Mouse (Mus musculus): ENCODE results near the gene Amotl2. TPM values are rescaled to one million over a fixed set of nuclear protein-coding genes. Genes with fewer than 3 reads are reported as not detected.
A peak's percentile ranks its signal among the peaks of the same experiment; 100 is the strongest.

Amotl2 gene
- polyA plus RNA-seq, 1 experiment from 2014 or later, result 28.7 TPM

GRCm38 (mm10) chr9:102766741-102767140, 50.3 kb downstream of the Amotl2 start:
- no peak overlapping the region for H3K4me2 ChIP-seq
- H3K4me3 ChIP-seq (ENCODE audit: low read depth, low read length), result no peak overlapping the region
- no peaks in the 10 kb centered on the region for H3K36me3 ChIP-seq (ENCODE audit: control insufficient read depth, insufficient read depth, low read length)
- WGBS (ENCODE audit: insufficient replicate concordance), result 83% methylated on average over 3 of the region's 3 CpGs
- H3K4me1 ChIP-seq (ENCODE audit: control insufficient read depth, insufficient read depth, low read length), result peaks cover 25% of the 10 kb centered on the region
- H3K27ac ChIP-seq (ENCODE audit: low read depth, low read length), result peak overlapping the region; percentile 50
- no peaks in the 10 kb centered on the region for H3K27me3 ChIP-seq (ENCODE audit: control insufficient read depth, insufficient read depth, low read length)
- H3K9me3 ChIP-seq (replicated peaks; ENCODE audit: control insufficient read depth, low read length), result no peaks in the 10 kb centered on the region
- H3K9ac ChIP-seq (ENCODE audit: low read depth, low read length), result no peak overlapping the region
- no peak for ATAC-seq (replicated peaks; ENCODE audit: insufficient number of reproducible peaks, low FRiP score, low TSS enrichment)

GRCm38 (mm10) chr9:102769257-102769656, 52.8 kb downstream of the Amotl2 start:
- WGBS (ENCODE audit: insufficient replicate concordance), result 71% methylated on average over 3 of the region's 3 CpGs
- Histone ChIP-seq H3K4me2 (no peak overlapping the region), H3K9ac (ENCODE audit: low read depth, low read length) (no peak overlapping the region), H3K36me3 (ENCODE audit: control insufficient read depth, insufficient read depth, low read length) (no peaks in the 10 kb centered on the region), H3K4me3 (ENCODE audit: low read depth, low read length) (no peak overlapping the region), H3K27ac (ENCODE audit: low read depth, low read length) (no peak overlapping the region), H3K27me3 (ENCODE audit: control insufficient read depth, insufficient read depth, low read length) (no peaks in the 10 kb centered on the region), H3K9me3 (replicated peaks; ENCODE audit: control insufficient read depth, low read length) (no peaks in the 10 kb centered on the region), H3K4me1 (ENCODE audit: control insufficient read depth, insufficient read depth, low read length) (peaks cover 15% of the 10 kb centered on the region)
- ATAC-seq (replicated peaks; ENCODE audit: insufficient number of reproducible peaks, low FRiP score, low TSS enrichment), result no peak

GRCm38 (mm10) chr9:102770190-102770589, 53.7 kb downstream of the Amotl2 start:
- Histone ChIP-seq H3K36me3 (ENCODE audit: control insufficient read depth, insufficient read depth, low read length) (no peaks in the 10 kb centered on the region), H3K4me3 (ENCODE audit: low read depth, low read length) (no peak overlapping the region), H3K27me3 (ENCODE audit: control insufficient read depth, insufficient read depth, low read length) (no peaks in the 10 kb centered on the region), H3K4me2 (no peak overlapping the region), H3K9me3 (replicated peaks; ENCODE audit: control insufficient read depth, low read length) (no peaks in the 10 kb centered on the region), H3K9ac (ENCODE audit: low read depth, low read length) (no peak overlapping the region), H3K27ac (ENCODE audit: low read depth, low read length) (no peak overlapping the region), H3K4me1 (ENCODE audit: control insufficient read depth, insufficient read depth, low read length) (peaks cover 15% of the 10 kb centered on the region)
- WGBS (ENCODE audit: insufficient replicate concordance), result 75% methylated on average over 16 of the region's 16 CpGs
- ATAC-seq (replicated peaks; ENCODE audit: insufficient number of reproducible peaks, low FRiP score, low TSS enrichment), result no peak

- 31% methylated on average over 21 of the region's 21 CpGs for WGBS (ENCODE audit: insufficient replicate concordance)
- H3K27ac ChIP-seq (ENCODE audit: low read depth, low read length), result no peak overlapping the region
- H3K4me3 ChIP-seq (ENCODE audit: low read depth, low read length), result no peak overlapping the region
- ATAC-seq (replicated peaks; ENCODE audit: insufficient number of reproducible peaks, low FRiP score, low TSS enrichment), result no peak
- H3K9ac ChIP-seq (ENCODE audit: low read depth, low read length), result 0 out of 2 replicates have a peak overlapping the region, but pooled peaks have one; percentile 7
- H3K9me3 ChIP-seq (replicated peaks; ENCODE audit: control insufficient read depth, low read length), result no peaks in the 10 kb centered on the region
- peak overlapping the region; percentile 37 for H3K4me2 ChIP-seq
- peaks cover 18% of the 10 kb centered on the region for H3K4me1 ChIP-seq (ENCODE audit: control insufficient read depth, insufficient read depth, low read length)
- H3K36me3 ChIP-seq (ENCODE audit: control insufficient read depth, insufficient read depth, low read length), result no peaks in the 10 kb centered on the region
- no peaks in the 10 kb centered on the region for H3K27me3 ChIP-seq (ENCODE audit: control insufficient read depth, insufficient read depth, low read length)
Measured at GRCm38 (mm10) chr9:102771308-102771895, 54.9 kb downstream of the Amotl2 start.

GRCm38 (mm10) chr9:102777631-102778591, 61.4 kb downstream of the Amotl2 start:
- H3K4me2 ChIP-seq, result 0 out of 2 replicates have a peak overlapping the region, but pooled peaks have one; percentile 9
- H3K27me3 ChIP-seq (ENCODE audit: control insufficient read depth, insufficient read depth, low read length), result no peaks in the 10 kb centered on the region
- H3K4me1 ChIP-seq (ENCODE audit: control insufficient read depth, insufficient read depth, low read length), result peaks cover 33% of the 10 kb centered on the region
- WGBS (ENCODE audit: insufficient replicate concordance), result 43% methylated on average over 18 of the region's 18 CpGs
- ATAC-seq (replicated peaks; ENCODE audit: insufficient number of reproducible peaks, low FRiP score, low TSS enrichment), result peak; percentile 67
- H3K36me3 ChIP-seq (ENCODE audit: control insufficient read depth, insufficient read depth, low read length), result no peaks in the 10 kb centered on the region
- peak overlapping the region; percentile 69 for H3K27ac ChIP-seq (ENCODE audit: low read depth, low read length)
- H3K9me3 ChIP-seq (replicated peaks; ENCODE audit: control insufficient read depth, low read length), result no peaks in the 10 kb centered on the region
- H3K9ac ChIP-seq (ENCODE audit: low read depth, low read length), result no peak overlapping the region
- H3K4me3 ChIP-seq (ENCODE audit: low read depth, low read length), result no peak overlapping the region

- peak overlapping the region; percentile 65 for H3K27ac ChIP-seq (ENCODE audit: low read depth, low read length)
- H3K9ac ChIP-seq (ENCODE audit: low read depth, low read length), result no peak overlapping the region
Measured at GRCm38 (mm10) chr9:102779493-102779892, 63.0 kb downstream of the Amotl2 start.

More at GRCm38 (mm10) chr9:102779493-102779892, 63.0 kb downstream of the Amotl2 start:
- H3K4me3 ChIP-seq (ENCODE audit: low read depth, low read length), result no peak overlapping the region
- peak; percentile 75 for ATAC-seq (replicated peaks; ENCODE audit: insufficient number of reproducible peaks, low FRiP score, low TSS enrichment)
- 4% methylated on average over 15 of the region's 15 CpGs for WGBS (ENCODE audit: insufficient replicate concordance)
- no peaks in the 10 kb centered on the region for H3K9me3 ChIP-seq (replicated peaks; ENCODE audit: control insufficient read depth, low read length)
- H3K36me3 ChIP-seq (ENCODE audit: control insufficient read depth, insufficient read depth, low read length), result no peaks in the 10 kb centered on the region
- peak overlapping the region; percentile 23 for H3K4me2 ChIP-seq
- peaks cover 45% of the 10 kb centered on the region for H3K4me1 ChIP-seq (ENCODE audit: control insufficient read depth, insufficient read depth, low read length)
- H3K27me3 ChIP-seq (ENCODE audit: control insufficient read depth, insufficient read depth, low read length), result no peaks in the 10 kb centered on the region

Other genes with a start within 250 kb of the Amotl2 start
- 0.27 and 2.3 TPM in 2 replicates for gene Ky, start 210.9 kb upstream of the Amotl2 start, polyA plus RNA-seq (2014; fragmentation: Nextera tagmentation; extraction: Ambion mirVana)
- gene Anapc13, start 90.4 kb upstream of the Amotl2 start, polyA plus RNA-seq (2014; fragmentation: Nextera tagmentation; extraction: Ambion mirVana), result 201 and 210 TPM in 2 replicates
- 34.2 and 48.8 TPM in 2 replicates for gene Cep63, start 90.1 kb upstream of the Amotl2 start, polyA plus RNA-seq (2014; fragmentation: Nextera tagmentation; extraction: Ambion mirVana)
- gene Ryk, start 118.2 kb downstream of the Amotl2 start, polyA plus RNA-seq (2014; fragmentation: Nextera tagmentation; extraction: Ambion mirVana), result 17.4 and 20.4 TPM in 2 replicates

All from heart, embryonic 11.5 days (tissue).